Mouse (Mus musculus) heart, adult 2 months (tissue): Measurements from ENCODE around the gene Mob3c. TPM values are rescaled to one million over a fixed set of nuclear protein-coding genes. Genes with fewer than 3 reads are reported as not detected.

Source experiments
- DNase-seq, 2 experiments: peaks; one replicate each; pipeline ENCODE4 v3.0.0; 2021
- H3K27ac ChIP-seq: fragments of 200-600 bp; 2 replicates; pipeline ENCODE4 v1.8.1; 2022
- H3K27me3 ChIP-seq: fragments of 200-500 bp; 2 replicates; pipeline ENCODE4 v1.6.1; 2012; ENCODE audit warnings: mild to moderate bottlenecking, low read length, inconsistent platforms, mixed read lengths; ENCODE audit not compliant: control insufficient read depth, insufficient read depth
- H3K36me3 ChIP-seq: fragments of 200-500 bp; 2 replicates; pipeline ENCODE4 v1.6.1; 2012; ENCODE audit warnings: low read length, inconsistent platforms; ENCODE audit not compliant: control insufficient read depth, insufficient read depth
- H3K4me1 ChIP-seq: fragments of 200-500 bp; 2 replicates; pipeline ENCODE4 v1.6.1; 2011; ENCODE audit warnings: low read length; ENCODE audit not compliant: control insufficient read depth, insufficient read depth
- H3K4me3 ChIP-seq: fragments of 200-600 bp; 2 replicates; pipeline ENCODE4 v1.8.1; 2022
- H3K79me2 ChIP-seq: fragments of 200-500 bp; replicated peaks from 2 replicates; pipeline ENCODE4 v1.6.1; 2012; ENCODE audit warnings: mild to moderate bottlenecking, inconsistent platforms, low read length, moderate library complexity, mixed read lengths; ENCODE audit not compliant: control insufficient read depth, insufficient read depth
- H3K9ac ChIP-seq: fragments of 200-500 bp; 2 replicates; pipeline ENCODE4 v1.6.1; 2012; ENCODE audit warnings: low read depth, mild to moderate bottlenecking, control low read depth, inconsistent platforms, low read length, mixed read lengths
- CTCF ChIP-seq: fragments of 200-600 bp; IDR thresholded peaks from 2 replicates; pipeline ENCODE4 v1.8.1; 2022; ENCODE audit warnings: antibody characterized with exemption, mild to moderate bottlenecking, moderate library complexity
- EP300 ChIP-seq: fragments of 200-500 bp; IDR thresholded peaks from 2 replicates; pipeline ENCODE4 v1.6.1; 2011; ENCODE audit warnings: low read depth, low read length, control low read depth; ENCODE audit not compliant: insufficient read depth
- POLR2A ChIP-seq: fragments of 200-500 bp; IDR thresholded peaks from 2 replicates; pipeline ENCODE4 v1.6.1; 2011; ENCODE audit warnings: mild to moderate bottlenecking, low read depth, low read length, control low read depth; ENCODE audit not compliant: insufficient read depth
- WGBS: fragments of 180-500 bp; shearing (Covaris S2); methylation state at CpG from one replicate; pipeline ENCODE4 v1.1.7; 2018; 5-methylcytosine and 5-hydroxymethylcytosine counted together
- intact Hi-C: fragments of 180-260 bp; cut with DNase I; formaldehyde crosslinking; loops from one replicate; pipeline ENCODE4 v1.15.1; 2025
- polyA plus RNA-seq: library from polyadenylated mRNA; depleted of rRNA; stranded (reverse); fragments of >200 nt; gene quantifications from 2 replicates; pipeline ENCODE4 v1.2.3, GENCODE M21; 2012
- total RNA-seq, 2 experiments: library from RNA; stranded (reverse); gene quantifications; 2 replicates each; pipeline ENCODE4 v1.2.3; 2021

Gene Mob3c
- total and polyA plus RNA-seq, 3 experiments = 3.2 to 9.3 (median 4.3) TPM

DNA sequence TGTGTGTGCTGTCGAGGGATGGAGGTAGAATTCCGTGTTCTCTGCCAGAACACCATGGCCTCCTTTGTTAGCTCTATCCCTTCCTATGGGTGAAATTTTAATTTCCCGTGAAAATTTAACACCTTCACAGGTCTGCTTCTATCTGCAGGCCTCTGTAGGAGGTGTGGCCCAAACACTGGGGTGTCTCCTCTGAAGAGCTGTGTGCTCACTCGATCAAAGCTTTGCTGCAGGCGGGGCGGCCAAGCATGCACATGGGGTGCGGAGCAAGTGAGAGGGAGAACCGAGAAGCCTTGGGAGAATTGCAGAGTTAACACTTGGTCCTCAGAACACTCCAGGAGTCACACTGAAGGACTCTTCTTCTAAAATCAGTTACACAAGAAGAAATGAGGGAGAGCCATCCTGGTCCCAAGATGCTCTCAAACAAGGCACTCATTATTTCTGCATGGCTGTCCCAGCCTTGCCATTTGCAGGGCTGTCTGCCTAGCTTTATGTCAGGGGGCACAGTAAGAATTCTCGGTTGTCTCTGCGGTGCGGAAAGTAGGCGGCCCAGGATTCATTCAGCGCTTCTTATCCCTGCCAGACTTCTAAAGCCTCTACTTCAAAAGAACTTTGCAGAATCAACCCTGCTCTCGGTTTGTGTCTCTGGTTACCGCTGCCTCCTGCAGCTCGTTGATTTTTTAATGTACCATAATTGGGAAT lies 41.8 kb downstream of the Mob3c start:
- no peaks in the 10 kb centered on the region for H3K79me2 ChIP-seq
- no peak overlapping the region for H3K27ac ChIP-seq
- DNase-seq = no peak
- no peaks in the 10 kb centered on the region for H3K36me3 ChIP-seq
- H3K4me3 ChIP-seq = no peak overlapping the region
- 70% methylated on average over 16 of the region's 16 CpGs for WGBS
- TF ChIP-seq POLR2A (no peak), EP300 (no peak), CTCF (no peak)
- no peak overlapping the region for H3K9ac ChIP-seq
- no peaks in the 10 kb centered on the region for H3K4me1 ChIP-seq
- intact Hi-C loops = no loop called here
- no peaks in the 10 kb centered on the region for H3K27me3 ChIP-seq

DNA sequence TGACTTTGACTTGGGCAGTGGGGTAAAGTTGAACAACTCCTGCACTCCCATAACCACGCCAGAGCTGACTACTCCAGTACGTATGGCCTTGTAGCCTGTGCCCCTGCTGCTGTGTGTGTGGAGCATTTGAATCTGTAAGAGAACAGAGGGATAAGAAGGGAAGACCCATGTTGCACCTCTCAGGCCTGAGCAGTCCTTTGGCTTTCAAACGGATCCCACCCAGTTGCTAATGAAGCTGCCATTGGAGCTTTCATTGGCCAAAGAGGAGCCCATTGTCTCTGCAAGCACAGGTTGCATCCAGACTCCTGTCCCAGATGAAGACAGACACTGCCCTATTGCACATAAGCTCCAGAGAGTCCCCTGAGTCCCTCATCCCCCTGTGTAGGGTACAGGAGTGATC lies 45.3 kb downstream of the Mob3c start:
- Histone ChIP-seq H3K36me3 (no peaks in the 10 kb centered on the region), H3K4me3 (no peak overlapping the region), H3K4me1 (no peaks in the 10 kb centered on the region; the same call in 1 of the 2 replicates), H3K9ac (no peak overlapping the region), H3K27me3 (no peaks in the 10 kb centered on the region), H3K79me2 (no peaks in the 10 kb centered on the region), H3K27ac (no peak overlapping the region)
- no peak for DNase-seq
- WGBS = 91% methylated on average over 3 of the region's 3 CpGs
- intact Hi-C loops = no loop called here
- no peak for TF ChIP-seq POLR2A
- no peak for TF ChIP-seq CTCF
- TF ChIP-seq EP300 = no peak

DNA sequence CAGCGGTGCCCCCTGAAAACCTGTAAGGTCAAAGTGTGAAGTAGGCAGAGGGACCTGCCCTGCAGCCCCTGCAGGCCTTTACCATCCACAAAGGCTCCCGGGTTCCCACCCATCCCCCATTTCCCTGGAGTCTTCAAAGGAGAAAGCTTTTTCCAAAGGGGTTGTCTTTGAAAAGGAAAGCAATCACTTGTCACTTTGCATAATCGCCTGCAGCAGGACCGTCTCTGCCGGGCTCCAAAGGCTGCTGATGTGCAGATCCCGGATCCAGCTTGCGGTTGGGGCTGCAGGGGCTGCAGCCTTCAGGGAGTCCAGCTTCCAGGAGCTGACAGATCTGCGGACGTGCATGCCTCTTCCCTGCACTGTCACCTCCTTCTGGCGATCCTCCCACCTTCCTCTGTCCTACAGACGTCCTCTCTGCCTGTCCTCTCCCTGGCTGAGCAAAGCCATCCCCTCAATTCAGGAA lies 50.4 kb downstream of the Mob3c start:
- H3K27ac ChIP-seq = no peak overlapping the region
- peaks cover 3% of the 10 kb centered on the region for H3K4me1 ChIP-seq
- no peak overlapping the region for H3K4me3 ChIP-seq
- no peak for TF ChIP-seq CTCF
- TF ChIP-seq POLR2A = no peak
- no peak for TF ChIP-seq EP300
- DNase-seq = no peak
- intact Hi-C loops = no loop called here
- no peaks in the 10 kb centered on the region for H3K36me3 ChIP-seq
- H3K79me2 ChIP-seq = no peaks in the 10 kb centered on the region
- H3K9ac ChIP-seq = no peak overlapping the region
- 22% methylated on average over 11 of the region's 11 CpGs for WGBS
- no peaks in the 10 kb centered on the region for H3K27me3 ChIP-seq

DNA sequence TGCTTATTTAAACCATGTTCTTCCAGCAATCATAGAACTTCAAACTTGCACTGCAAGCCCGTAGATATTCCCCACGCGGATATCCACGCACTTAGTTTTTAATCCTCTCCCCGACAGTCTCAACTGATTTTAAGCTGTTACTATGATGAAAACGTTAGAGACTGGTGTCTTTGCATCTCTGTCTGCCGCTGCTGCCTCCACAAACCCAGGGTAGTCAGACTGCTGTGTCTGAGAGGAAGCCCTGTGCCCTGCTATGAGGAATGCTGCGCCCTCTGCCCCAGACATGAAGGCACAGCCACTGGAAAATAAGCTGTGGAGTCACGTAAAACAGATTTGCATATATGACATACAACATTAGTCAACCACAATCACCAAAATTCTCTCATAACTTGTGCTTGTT lies 50.9 kb downstream of the Mob3c start:
- 62% methylated on average over 9 of the region's 9 CpGs for WGBS
- H3K4me1 ChIP-seq = peaks cover 3% of the 10 kb centered on the region
- DNase-seq = no peak
- H3K36me3 ChIP-seq = no peaks in the 10 kb centered on the region
- intact Hi-C loops = no loop called here
- no peak overlapping the region for H3K9ac ChIP-seq
- no peak for TF ChIP-seq POLR2A
- TF ChIP-seq CTCF = no peak
- TF ChIP-seq EP300 = no peak
- H3K4me3 ChIP-seq = no peak overlapping the region
- H3K27ac ChIP-seq = no peak overlapping the region
- no peaks in the 10 kb centered on the region for H3K27me3 ChIP-seq
- H3K79me2 ChIP-seq = no peaks in the 10 kb centered on the region

DNA sequence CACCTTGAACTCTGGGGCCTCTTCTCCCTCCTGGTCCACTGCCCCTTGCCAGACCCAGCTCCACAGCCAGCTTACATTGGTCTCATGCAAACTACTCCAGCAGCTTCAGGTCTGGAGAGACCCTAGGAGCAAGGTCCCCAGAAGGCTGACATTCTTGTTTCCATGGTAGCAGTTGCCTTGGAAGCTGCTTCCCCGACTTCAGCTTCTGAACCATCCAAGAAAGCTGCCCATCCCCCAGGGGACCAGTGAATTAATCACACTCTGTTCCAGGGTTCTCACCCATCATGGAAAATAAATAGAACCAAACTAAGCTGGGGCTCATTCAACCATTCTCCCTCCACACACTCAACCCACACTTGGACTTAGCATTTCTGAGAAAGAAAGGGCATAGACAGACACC lies 53.3 kb downstream of the Mob3c start:
- Histone ChIP-seq H3K4me3 (no peak overlapping the region), H3K4me1 (peaks cover 3% of the 10 kb centered on the region), H3K27me3 (no peaks in the 10 kb centered on the region), H3K27ac (no peak overlapping the region), H3K79me2 (no peaks in the 10 kb centered on the region), H3K9ac (no peak overlapping the region), H3K36me3 (no peaks in the 10 kb centered on the region)
- TF ChIP-seq POLR2A = no peak
- no peak for TF ChIP-seq EP300
- no peak for TF ChIP-seq CTCF
- no peak for DNase-seq
- intact Hi-C loops = no loop called here
- WGBS = 33% methylated on average over 1 of the region's 1 CpGs

DNA sequence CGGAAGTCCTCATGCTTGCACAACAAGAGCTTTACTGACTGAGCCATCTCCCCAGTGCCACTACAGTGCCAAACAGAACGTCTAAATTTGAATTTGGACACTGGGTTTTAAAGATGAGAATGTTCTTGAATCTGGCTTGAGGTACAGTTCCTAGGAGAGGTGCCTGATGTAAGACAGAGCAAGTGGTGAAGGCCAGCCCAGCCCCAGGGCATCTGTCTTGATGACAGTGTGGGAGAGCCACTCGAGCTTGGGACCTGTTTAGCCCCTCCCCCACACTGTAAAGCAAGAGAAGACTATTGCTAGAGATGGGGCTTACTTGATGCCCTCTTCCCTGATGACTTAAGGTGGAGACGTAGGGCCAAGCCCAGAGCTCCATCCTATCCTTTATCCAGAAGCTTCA lies 54.3 kb downstream of the Mob3c start:
- peaks cover 3% of the 10 kb centered on the region for H3K4me1 ChIP-seq
- no peaks in the 10 kb centered on the region for H3K27me3 ChIP-seq
- no peak for TF ChIP-seq EP300
- no peak for TF ChIP-seq POLR2A
- TF ChIP-seq CTCF = no peak
- 50% methylated on average over 4 of the region's 4 CpGs for WGBS
- DNase-seq = no peak
- intact Hi-C loops = no loop called here
- no peaks in the 10 kb centered on the region for H3K79me2 ChIP-seq
- H3K27ac ChIP-seq = no peak overlapping the region
- H3K4me3 ChIP-seq = no peak overlapping the region
- no peaks in the 10 kb centered on the region for H3K36me3 ChIP-seq
- no peak overlapping the region for H3K9ac ChIP-seq
